In genomic region chr17:25184961-25185360, GRCm38 (mm10) we compare ENCODE assay signal across 7 mouse cellular contexts. TPM values are rescaled to one million over a fixed set of nuclear protein-coding genes. Genes with fewer than 3 reads are reported as not detected.
DNase-seq lines count a peak whose midpoint lies in the region; ATAC-seq and TF ChIP-seq lines count a peak whose summit lies in the region.

No protein-coding gene starts in this region.

- no peaks in the 10 kb centered on the region for H3K36me3 ChIP-seq in testis, adult 2 months (ENCODE audit: control insufficient read depth, insufficient read depth, low read length)
- peaks cover 6% of the 10 kb centered on the region for H3K36me3 ChIP-seq in erythroblast, embryonic 14.5 days (ENCODE audit: control insufficient read depth)
- peaks cover 12% of the 10 kb centered on the region for H3K36me3 ChIP-seq in limb, embryonic 14.5 days (ENCODE audit: control insufficient read depth, insufficient read depth, low read length)
- no peaks in the 10 kb centered on the region for H3K36me3 ChIP-seq in stomach, postnatal 0 days (ENCODE audit: control insufficient read depth, insufficient read depth, low read length)

- DNase-seq in testis, postnatal 14 days (ENCODE audit: low spot score), result no peak
- no peak for DNase-seq in limb, embryonic 14.5 days (ENCODE audit: low spot score)
- no peak for DNase-seq in stomach, postnatal 0 days (ENCODE audit: low spot score)
- no peak for DNase-seq in adrenal gland, adult (ENCODE audit: inconsistent age in 2 of 2, low spot score in 1 of 2)
- no peak for DNase-seq in frontal cortex, postnatal 25 days (ENCODE audit: low spot score in 2 of 2)

- no peak for TF ChIP-seq EP300 in stomach, postnatal 0 days (optimal IDR thresholded peaks at IDR 0.05)

- no peaks in the 10 kb centered on the region for H3K9me3 ChIP-seq in erythroblast, embryonic 14.5 days (ENCODE audit: control insufficient read depth, low read length)
- H3K9me3 ChIP-seq in limb, embryonic 14.5 days (ENCODE audit: control insufficient read depth, low read length), result no peaks in the 10 kb centered on the region
- no peaks in the 10 kb centered on the region for H3K9me3 ChIP-seq in stomach, postnatal 0 days (ENCODE audit: control insufficient read depth, low read length)

- WGBS in limb, embryonic 14.5 days, result 8% methylated on average over 17 of the region's 17 CpGs
- 8% methylated on average over 17 of the region's 17 CpGs for WGBS in stomach, postnatal 0 days

- no peak for TF ChIP-seq POLR2A in testis, adult 2 months (IDR thresholded peaks at IDR 0.05; ENCODE audit: control insufficient read depth, low read depth, low read length)
- TF ChIP-seq POLR2A in limb, embryonic 14.5 days (IDR thresholded peaks at IDR 0.05; ENCODE audit: borderline replicate concordance, extremely low read depth, insufficient read depth, insufficient read length), result no peak

- peak overlapping the region; percentile 59 for H3K27ac ChIP-seq in testis, adult 2 months (ENCODE audit: control insufficient read depth, insufficient read depth, low read depth, low read length)
- H3K27ac ChIP-seq in limb, embryonic 14.5 days (replicated peaks; ENCODE audit: low read depth, low read length), result peak overlapping the region; percentile 11; the same call in 1 of the 2 replicates
- H3K27ac ChIP-seq in stomach, postnatal 0 days (replicated peaks), result peak overlapping the region; percentile 94

- H3K4me2 ChIP-seq in limb, embryonic 14.5 days (replicated peaks; ENCODE audit: low read depth, low read length, severe bottlenecking), result peak overlapping the region; percentile 93
- H3K4me2 ChIP-seq in stomach, postnatal 0 days (replicated peaks; ENCODE audit: low read depth), result peak overlapping the region; percentile 99

- H3K4me3 ChIP-seq in testis, adult 2 months (ENCODE audit: control insufficient read depth, low read depth, low read length), result peak overlapping the region; percentile 93
- peak overlapping the region; percentile 77 for H3K4me3 ChIP-seq in erythroblast, embryonic 14.5 days (replicated peaks)
- H3K4me3 ChIP-seq in limb, embryonic 14.5 days (replicated peaks; ENCODE audit: low read length), result peak overlapping the region; percentile 79
- H3K4me3 ChIP-seq in stomach, postnatal 0 days (ENCODE audit: low read depth, low read length), result peak overlapping the region; percentile 89

- H3K9ac ChIP-seq in limb, embryonic 14.5 days (ENCODE audit: low read depth, low read length, severe bottlenecking), result peak overlapping the region; percentile 71
- peak overlapping the region; percentile 85 for H3K9ac ChIP-seq in stomach, postnatal 0 days (ENCODE audit: low read length)

- H3K4me1 ChIP-seq in testis, adult 2 months (ENCODE audit: control insufficient read depth, insufficient read depth, low read length), result peaks cover 15% of the 10 kb centered on the region
- peaks cover 67% of the 10 kb centered on the region for H3K4me1 ChIP-seq in erythroblast, embryonic 14.5 days (ENCODE audit: control insufficient read depth)
- H3K4me1 ChIP-seq in limb, embryonic 14.5 days (ENCODE audit: control insufficient read depth, insufficient read depth, low read length), result peaks cover 22% of the 10 kb centered on the region
- H3K4me1 ChIP-seq in stomach, postnatal 0 days (replicated peaks; ENCODE audit: control insufficient read depth, insufficient read depth), result peaks cover 2% of the 10 kb centered on the region; the same call in 1 of the 2 replicates

- ATAC-seq in limb, embryonic 14.5 days (ENCODE audit: low FRiP score, low read depth), result no peak
- peak; percentile 19; the same call in 1 of the 2 replicates for ATAC-seq in stomach, postnatal 0 days (ENCODE audit: low FRiP score, low TSS enrichment)

- TF ChIP-seq CTCF in testis, adult 2 months (IDR thresholded peaks at IDR 0.05; ENCODE audit: control insufficient read depth, insufficient read depth, insufficient replicate concordance, low read depth, low read length), result no peak
- no peak for TF ChIP-seq CTCF in stomach, postnatal 0 days (IDR thresholded peaks at IDR 0.05; ENCODE audit: low read depth)

- no peaks in the 10 kb centered on the region for H3K27me3 ChIP-seq in testis, adult 2 months (ENCODE audit: control insufficient read depth, insufficient read depth, low read length)
- peaks cover 25% of the 10 kb centered on the region for H3K27me3 ChIP-seq in erythroblast, embryonic 14.5 days (ENCODE audit: control insufficient read depth)
- no peaks in the 10 kb centered on the region for H3K27me3 ChIP-seq in limb, embryonic 14.5 days (ENCODE audit: control insufficient read depth, insufficient read depth, low read length)
- H3K27me3 ChIP-seq in stomach, postnatal 0 days (ENCODE audit: control insufficient read depth, insufficient read depth, low read length), result no peaks in the 10 kb centered on the region

RNA-seq across cellular contexts. Expression of gene BC003965, which starts 0.6 kb away (rescaled TPM):
- 4.6 and 5.0 TPM in 2 replicates for polyA plus RNA-seq in testis, adult 2 months (2012; rRNA removed)
- polyA plus RNA-seq in erythroblast, embryonic 14.5 days (2012), result 2.0 and 2.1 TPM in 2 replicates
- 27.1 and 27.3 TPM in 2 replicates for polyA plus RNA-seq in limb, embryonic 14.5 days (2012; rRNA removed)
- 28.6 and 28.8 TPM in 2 replicates for polyA plus RNA-seq in limb, embryonic 14.5 days (2014; fragmentation: Nextera tagmentation; extraction: Ambion mirVana)
- 23.1 and 23.6 TPM in 2 replicates for polyA plus RNA-seq in stomach, postnatal 0 days (2015; fragmentation: Nextera tagmentation; extraction: Ambion mirVana)

RNA-seq across cellular contexts. Expression of gene Unkl, which starts 3.2 kb away (rescaled TPM):
- polyA plus RNA-seq in testis, adult 2 months (2012; rRNA removed), result 11.2 and 11.7 TPM in 2 replicates
- polyA plus RNA-seq in erythroblast, embryonic 14.5 days (2012), result 5.5 and 5.8 TPM in 2 replicates
- polyA plus RNA-seq in limb, embryonic 14.5 days (2012; rRNA removed), result 18.0 and 22.1 TPM in 2 replicates
- 6.1 and 6.3 TPM in 2 replicates for polyA plus RNA-seq in limb, embryonic 14.5 days (2014; fragmentation: Nextera tagmentation; extraction: Ambion mirVana)
- 3.0 and 3.1 TPM in 2 replicates for polyA plus RNA-seq in stomach, postnatal 0 days (2015; fragmentation: Nextera tagmentation; extraction: Ambion mirVana)

RNA-seq across cellular contexts. Expression of gene Gm38655, which starts 9.7 kb away (rescaled TPM):
- 0.36 and 0.83 TPM in 2 replicates for polyA plus RNA-seq in testis, adult 2 months (2012; rRNA removed)
- not detected in 2 replicates for polyA plus RNA-seq in erythroblast, embryonic 14.5 days (2012)
- not detected in 2 replicates for polyA plus RNA-seq in limb, embryonic 14.5 days (2012; rRNA removed)
- not detected in 2 replicates for polyA plus RNA-seq in limb, embryonic 14.5 days (2014; fragmentation: Nextera tagmentation; extraction: Ambion mirVana)
- 5.8 and 6.0 TPM in 2 replicates for polyA plus RNA-seq in stomach, postnatal 0 days (2015; fragmentation: Nextera tagmentation; extraction: Ambion mirVana)

RNA-seq across cellular contexts. Expression of gene Ccdc154, which starts 22.7 kb away (rescaled TPM):
- polyA plus RNA-seq in testis, adult 2 months (2012; rRNA removed), result 22.6 and 23.5 TPM in 2 replicates
- polyA plus RNA-seq in erythroblast, embryonic 14.5 days (2012), result not detected in 2 replicates
- polyA plus RNA-seq in limb, embryonic 14.5 days (2012; rRNA removed), result 0.03 TPM in 1 of 2 replicates, not detected in the other
- not detected in 2 replicates for polyA plus RNA-seq in limb, embryonic 14.5 days (2014; fragmentation: Nextera tagmentation; extraction: Ambion mirVana)
- polyA plus RNA-seq in stomach, postnatal 0 days (2015; fragmentation: Nextera tagmentation; extraction: Ambion mirVana), result 0.80 and 0.84 TPM in 2 replicates

RNA-seq across cellular contexts. Expression of gene Clcn7, which starts 51.8 kb away (rescaled TPM):
- 14.1 and 14.8 TPM in 2 replicates for polyA plus RNA-seq in testis, adult 2 months (2012; rRNA removed)
- polyA plus RNA-seq in erythroblast, embryonic 14.5 days (2012), result 2.0 and 2.1 TPM in 2 replicates
- polyA plus RNA-seq in limb, embryonic 14.5 days (2012; rRNA removed), result 32.4 and 40.1 TPM in 2 replicates
- 21.3 and 26.3 TPM in 2 replicates for polyA plus RNA-seq in limb, embryonic 14.5 days (2014; fragmentation: Nextera tagmentation; extraction: Ambion mirVana)
- polyA plus RNA-seq in stomach, postnatal 0 days (2015; fragmentation: Nextera tagmentation; extraction: Ambion mirVana), result 10.5 and 11.5 TPM in 2 replicates

Comparison
In these comparisons a context has a peak if more than half of its experiments do, and no peak if none do; other contexts are left out.
1. H3K27ac ChIP-seq: peak in every context shown above with its lines; median percentile 94 in stomach, postnatal 0 days; 59 in testis, adult 2 months; 11 in limb, embryonic 14.5 days.